Mouse (Mus musculus) neutrophil, adult 59 days (primary cell): ENCODE measurements around the gene Camkk2. TPM values are rescaled to one million over a fixed set of nuclear protein-coding genes. Genes with fewer than 3 reads are reported as not detected.

Experiments
- total RNA-seq, 2 experiments: library from RNA; stranded (reverse); gene quantifications; 1 replicate in 1 of 2; 2 replicates in 1 of 2; pipeline ENCODE4 v1.2.4; 2023

Gene Camkk2
- 10 to 100 TPM; 71.8 to 89.6 TPM for total RNA-seq

DNA sequence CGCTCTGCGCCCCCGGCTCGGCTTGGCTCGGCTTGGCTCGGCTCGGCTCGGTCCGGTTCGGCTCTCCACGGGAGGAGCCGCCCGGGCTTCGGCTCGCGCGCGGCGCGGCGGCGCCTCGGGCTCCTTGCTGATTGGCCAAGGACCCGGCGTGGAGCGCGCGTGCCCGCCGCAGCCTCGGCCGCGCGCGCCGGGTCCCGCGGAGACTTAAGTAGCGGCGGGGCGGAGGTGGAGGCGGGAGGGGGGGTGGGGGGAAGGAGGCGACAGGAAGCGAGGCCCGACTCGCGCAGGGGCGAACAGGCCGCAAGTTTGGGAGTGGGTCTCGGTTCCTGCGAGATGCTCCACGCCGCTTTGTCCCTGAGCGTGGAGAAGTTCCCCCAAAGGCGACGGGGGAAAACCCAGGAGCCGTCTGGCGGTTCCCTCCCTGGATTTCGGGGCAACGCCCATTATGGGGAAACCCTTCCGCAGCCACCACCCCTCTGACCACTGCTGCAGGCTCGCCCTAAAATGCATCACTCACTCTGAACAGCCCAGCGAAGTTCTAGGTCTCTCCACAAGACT is at the start of gene Camkk2:
TSS of gene Camkk2 (minus strand) at position 133 of the 558 bp plus-strand sequence.

DNA sequence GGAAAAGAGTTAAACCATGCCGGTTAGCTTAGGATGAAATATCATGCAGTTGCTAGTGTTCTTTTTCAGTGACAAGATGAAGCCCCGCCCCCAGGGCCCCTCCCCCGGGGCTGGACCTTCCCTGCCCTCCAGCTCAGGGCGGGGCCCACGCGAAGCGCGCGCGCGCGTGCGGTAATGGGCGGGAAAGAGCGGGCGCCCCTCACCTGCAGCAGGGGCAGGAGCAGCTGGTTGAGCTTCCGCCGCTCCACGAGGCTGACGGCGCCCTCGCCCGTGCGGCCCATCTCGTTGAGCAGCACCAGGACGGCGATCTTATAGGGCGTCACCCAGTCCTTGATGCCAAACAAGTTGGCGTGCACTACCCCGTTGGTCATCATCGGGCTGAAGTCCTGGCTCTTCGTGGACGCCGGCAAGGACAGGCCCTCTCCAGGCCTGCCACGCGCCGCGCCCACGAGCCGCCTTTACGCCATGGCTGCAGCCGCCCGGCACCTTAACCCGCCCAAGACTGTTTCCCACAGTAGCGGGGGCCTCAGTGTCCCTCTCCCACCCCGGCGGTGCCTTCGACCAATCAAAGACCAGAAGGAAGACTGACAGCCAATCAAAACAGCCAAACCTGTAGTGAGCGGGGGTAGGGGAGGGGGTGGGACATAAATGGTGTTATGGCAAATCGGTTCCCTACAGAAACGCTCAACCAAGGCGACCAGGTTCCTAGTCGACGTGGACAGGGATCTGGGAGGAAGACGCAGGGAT is 41.7 kb upstream of the Camkk2 start, which contains the start of gene Anapc5:
TSS of gene Anapc5 (minus strand) at position 563 of the 747 bp plus-strand sequence.

DNA sequence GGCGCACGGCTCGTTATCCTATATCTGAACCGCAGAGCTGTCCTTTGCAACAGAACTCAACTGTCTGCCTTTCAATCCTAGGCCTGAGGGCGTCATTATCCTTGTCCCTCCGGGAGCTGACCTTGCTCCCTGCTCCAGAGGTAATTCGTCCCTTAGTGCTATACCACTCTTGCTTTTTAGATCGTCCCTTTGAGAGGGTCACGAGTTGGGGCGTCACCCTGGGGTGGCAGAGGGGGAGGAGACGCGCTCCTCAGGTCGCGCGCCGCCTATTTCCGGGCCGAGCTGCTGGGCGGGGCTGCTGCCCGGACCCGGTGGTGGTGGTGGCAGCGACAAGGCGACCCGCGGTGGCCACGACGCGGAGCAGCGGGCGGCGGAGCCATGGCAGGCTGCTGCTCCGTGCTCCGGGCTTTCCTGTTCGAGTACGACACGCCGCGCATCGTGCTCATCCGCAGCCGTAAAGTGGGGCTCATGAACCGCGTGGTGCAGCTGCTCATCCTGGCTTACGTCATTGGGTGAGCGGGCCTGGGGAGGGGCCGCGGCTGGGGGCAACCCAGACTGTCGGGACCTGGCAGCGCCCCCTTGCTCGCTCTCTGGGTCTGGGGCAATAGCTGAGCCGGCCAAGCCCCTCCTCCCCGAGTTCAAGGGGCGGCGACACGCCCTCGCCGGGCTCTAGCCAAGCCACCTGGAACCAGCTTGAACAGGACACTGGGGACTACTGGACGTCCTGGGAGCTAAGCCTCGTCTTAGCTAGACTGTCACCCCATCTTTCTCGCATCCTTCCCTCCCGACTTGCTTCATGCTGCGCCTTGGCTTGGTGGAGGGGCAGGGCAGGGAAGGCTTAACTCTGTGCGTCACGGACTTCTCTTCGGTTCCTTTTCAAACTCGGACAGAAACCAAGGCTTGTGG is 71.7 kb downstream of the Camkk2 start, which contains the start of gene P2rx4:
TSS of gene P2rx4 (plus strand) at position 269 of the 906 bp plus-strand sequence.

Other genes with a start within 250 kb of the Camkk2 start
- gene Ift81, start 164.9 kb downstream of the Camkk2 start, total RNA-seq = 1 to 10 TPM; 2.6 to 2.7 TPM
- 10 to 100 TPM; 13.5 to 15.7 TPM for gene P2rx7, start 135.5 kb downstream of the Camkk2 start, total RNA-seq
- gene P2rx4, start 71.9 kb downstream of the Camkk2 start, total RNA-seq = 10 to 100 TPM; 19.7 to 27.6 TPM
- 100 to 1,000 TPM; 129 to 142 TPM for gene Anapc5, start 41.9 kb upstream of the Camkk2 start, total RNA-seq
- gene Rnf34, start 70.6 kb upstream of the Camkk2 start, total RNA-seq = 10 to 100 TPM; 23.3 to 34.2 TPM
- 10 to 100 TPM; 23.5 to 30.0 TPM for gene Kdm2b, start 210.4 kb upstream of the Camkk2 start, total RNA-seq
- gene Orai1, start 235.7 kb upstream of the Camkk2 start, total RNA-seq = 10 to 100 TPM; 73.6 to 76.0 TPM